Mouse (Mus musculus) bone marrow, adult 2 months (tissue): ENCODE measurements around the gene Spata48.

Experiments
- CTCF ChIP-seq: fragments of 200-500 bp; IDR thresholded peaks from 2 replicates; pipeline ENCODE4 v1.5.1; 2011; ENCODE audit warnings: low read length, control low read depth; ENCODE audit not compliant: control insufficient read depth, insufficient read depth
- POLR2A ChIP-seq: fragments of 200-500 bp; IDR thresholded peaks from 2 replicates; pipeline ENCODE4 v1.6.1; 2011; ENCODE audit warnings: low read depth, mild to moderate bottlenecking, control low read depth, low read length, borderline replicate concordance; ENCODE audit not compliant: control insufficient read depth

GRCm38 (mm10) chr11:11492044-11492443 is 30.1 kb downstream of the Spata48 start:
- no peak for TF ChIP-seq CTCF
- TF ChIP-seq POLR2A: no peak
